Mouse (Mus musculus) brain, embryonic 14.5 days (tissue): ENCODE measurements around the gene Nox3.

Experiments used
- CTCF ChIP-seq: fragments of 200-500 bp; IDR thresholded peaks from 2 replicates; pipeline ENCODE4 v1.5.1; 2012; ENCODE audit warnings: inconsistent platforms, mild to moderate bottlenecking, moderate library complexity, borderline replicate concordance; ENCODE audit not compliant: insufficient read depth, insufficient read length; ENCODE audit errors: extremely low read depth
- POLR2A ChIP-seq: fragments of 200-500 bp; IDR thresholded peaks from 2 replicates; pipeline ENCODE4 v1.6.1; 2012; ENCODE audit warnings: mild to moderate bottlenecking, inconsistent platforms, borderline replicate concordance; ENCODE audit not compliant: poor library complexity, insufficient read depth, insufficient read length, severe bottlenecking; ENCODE audit errors: extremely low read depth

GRCm38 (mm10) chr17:3705350-3705930 lies 9.4 kb upstream of the Nox3 start:
- TF ChIP-seq CTCF (no peak), POLR2A (no peak)
